Mouse (Mus musculus) bone marrow macrophage, adult 2 months (primary cell): ENCODE measurements around the gene Ica1.

Experiments used
- CTCF ChIP-seq: IDR thresholded peaks from 2 replicates; pipeline ENCODE4 v1.5.1; 2012; ENCODE audit warnings: low read depth, mild to moderate bottlenecking, low read length, moderate library complexity
- POLR2A ChIP-seq: IDR thresholded peaks from 2 replicates; pipeline ENCODE4 v1.6.1; 2012; ENCODE audit warnings: mild to moderate bottlenecking, low read depth, low read length, borderline replicate concordance

GRCm38 (mm10) chr6:8649295-8649865 lies 128.9 kb downstream of the Ica1 start:
- TF ChIP-seq CTCF (no peak), POLR2A (no peak)
